Mouse (Mus musculus): ENCODE measurements around the gene Cyp2c54. TPM values are rescaled to one million over a fixed set of nuclear protein-coding genes. Genes with fewer than 3 reads are reported as not detected.
"Not testable (repeated sequence)": the region's sequence is repeated elsewhere in the genome, so short reads cannot be mapped to it uniquely, and the experiment has no call there.

The Cyp2c54 gene
- polyA plus RNA-seq (2021) = not detected

- ChIA-PET CTCF (no interaction called here), POLR2A (no interaction called here)
- DNase-seq (ENCODE audit: low read depth, low spot score) (no peak), ATAC-seq (no peak)
- in situ Hi-C loops (cut with MboI; ENCODE audit: low pct_unique_long_range_greater_than_20kb) = no loop called here
- TF ChIP-seq CTCF (IDR thresholded peaks at IDR 0.05) = no peak
- H3K27me3 ChIP-seq = peaks cover 13% of the 10 kb centered on the region
Observed at GRCm38 (mm10) chr19:40073701-40074100, at the start of gene Cyp2c54. TSS of gene Cyp2c54 (minus strand) at chr19:40073827.

GRCm38 (mm10) chr19:40119624-40120023 is 46.0 kb upstream of the Cyp2c54 start:
- H3K27me3 ChIP-seq; ATAC-seq; in situ Hi-C loops (cut with MboI; ENCODE audit: low pct_unique_long_range_greater_than_20kb); POLR2A ChIA-PET; DNase-seq (ENCODE audit: low read depth, low spot score); CTCF ChIA-PET: not testable (repeated sequence)

DNA sequence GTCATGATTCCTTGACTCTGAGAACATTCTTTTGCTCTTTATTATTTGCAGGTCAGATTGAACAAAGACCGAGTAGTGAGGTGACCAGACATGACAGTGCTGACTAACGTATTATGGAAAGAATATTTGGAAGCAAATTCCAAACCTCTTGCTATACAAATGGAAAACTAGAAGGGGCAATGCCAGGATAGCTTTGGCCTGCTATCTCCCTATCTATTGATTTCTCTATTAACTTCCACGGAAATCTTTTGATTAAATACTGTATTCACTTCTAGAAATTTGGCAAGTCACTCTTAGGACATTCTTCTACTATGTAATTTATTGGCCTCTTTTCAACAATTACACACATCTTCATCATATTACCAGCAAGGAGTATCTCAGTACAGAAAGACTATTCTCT is 17.5 kb upstream of the Cyp2c54 start:
- ATAC-seq (no peak), DNase-seq (ENCODE audit: low read depth, low spot score) (no peak)
- ChIA-PET CTCF (no interaction called here), POLR2A (no interaction called here)
- in situ Hi-C loops (cut with MboI; ENCODE audit: low pct_unique_long_range_greater_than_20kb) = no loop called here
- no peak for TF ChIP-seq CTCF (IDR thresholded peaks at IDR 0.05)
- H3K27me3 ChIP-seq = peaks cover 4% of the 10 kb centered on the region

GRCm38 (mm10) chr19:40089421-40089820 is 15.8 kb upstream of the Cyp2c54 start, which contains the start of gene Cyp2c50:
TSS of gene Cyp2c50 (plus strand) at chr19:40089688.
- H3K27me3 ChIP-seq; CTCF ChIA-PET; DNase-seq (ENCODE audit: low read depth, low spot score); ATAC-seq; POLR2A ChIA-PET: not testable (repeated sequence)
- in situ Hi-C loops (cut with MboI; ENCODE audit: low pct_unique_long_range_greater_than_20kb) = loop anchor here (10.0 kb wide), 1 partner anchor 115 kb away; no protein-coding TSS in a partner anchor

DNA sequence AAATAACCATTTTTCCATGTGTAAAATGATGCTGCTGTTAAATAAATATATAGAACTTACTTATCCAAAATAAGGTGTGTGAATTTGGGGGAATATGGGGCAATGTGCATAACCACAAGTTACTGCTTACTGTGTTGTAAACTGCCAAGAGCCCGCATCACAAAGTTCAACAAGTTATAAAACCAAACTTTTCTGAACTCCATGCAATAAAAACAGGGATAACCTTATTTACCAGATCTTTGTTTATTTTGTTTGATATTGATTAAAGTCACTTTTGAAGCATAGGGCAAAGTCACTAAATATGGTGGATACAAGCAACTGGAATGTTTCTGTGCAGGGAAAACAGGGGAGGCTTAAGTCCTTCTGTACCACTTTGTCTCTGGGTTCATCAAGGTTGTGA is 14.8 kb upstream of the Cyp2c54 start:
- ATAC-seq = no peak
- TF ChIP-seq CTCF (IDR thresholded peaks at IDR 0.05) = no peak
- CTCF ChIA-PET = no interaction called here
- in situ Hi-C loops (cut with MboI; ENCODE audit: low pct_unique_long_range_greater_than_20kb) = loop anchor here (10.0 kb wide), 1 partner anchor 114 kb away; no protein-coding TSS in a partner anchor
- H3K27me3 ChIP-seq = peaks cover 4% of the 10 kb centered on the region
- DNase-seq (ENCODE audit: low read depth, low spot score) = no peak
- POLR2A ChIA-PET = no interaction called here

- CTCF ChIA-PET; DNase-seq (ENCODE audit: low read depth, low spot score); POLR2A ChIA-PET; H3K27me3 ChIP-seq; ATAC-seq: not testable (repeated sequence)
- in situ Hi-C loops (cut with MboI; ENCODE audit: low pct_unique_long_range_greater_than_20kb) = loop anchor here (10.0 kb wide), 1 partner anchor 917 kb away; no protein-coding TSS in a partner anchor
Observed at GRCm38 (mm10) chr19:39992140-39992539, 81.5 kb downstream of the Cyp2c54 start, which contains the start of gene Cyp2c37. TSS of gene Cyp2c37 (plus strand) at chr19:39992424.

- in situ Hi-C loops (cut with MboI; ENCODE audit: low pct_unique_long_range_greater_than_20kb) = no loop called here
- no peak for TF ChIP-seq CTCF (IDR thresholded peaks at IDR 0.05)
- ChIA-PET CTCF (no interaction called here), POLR2A (no interaction called here)
- H3K27me3 ChIP-seq = peaks cover 4% of the 10 kb centered on the region
- ATAC-seq = no peak
- no peak for DNase-seq (ENCODE audit: low read depth, low spot score)
Observed at GRCm38 (mm10) chr19:39989471-39989870, 84.2 kb downstream of the Cyp2c54 start.

Other genes with a start within 250 kb of the Cyp2c54 start
- gene Cyp2c69, start 187.0 kb downstream of the Cyp2c54 start, polyA plus RNA-seq (2021) = not detected
- not detected for gene Cyp2c37, start 81.4 kb downstream of the Cyp2c54 start, polyA plus RNA-seq (2021)
- gene Cyp2c50, start 15.9 kb upstream of the Cyp2c54 start, polyA plus RNA-seq (2021) = not detected
- gene Cyp2c70, start 113.5 kb upstream of the Cyp2c54 start, polyA plus RNA-seq (2021) = not detected
- gene Pdlim1, start 198.0 kb upstream of the Cyp2c54 start, polyA plus RNA-seq (2021) = 13.5 TPM

Measured in Patski (cell line).